ENCODE assay signal across 28 mouse cellular contexts in the genomic region with DNA sequence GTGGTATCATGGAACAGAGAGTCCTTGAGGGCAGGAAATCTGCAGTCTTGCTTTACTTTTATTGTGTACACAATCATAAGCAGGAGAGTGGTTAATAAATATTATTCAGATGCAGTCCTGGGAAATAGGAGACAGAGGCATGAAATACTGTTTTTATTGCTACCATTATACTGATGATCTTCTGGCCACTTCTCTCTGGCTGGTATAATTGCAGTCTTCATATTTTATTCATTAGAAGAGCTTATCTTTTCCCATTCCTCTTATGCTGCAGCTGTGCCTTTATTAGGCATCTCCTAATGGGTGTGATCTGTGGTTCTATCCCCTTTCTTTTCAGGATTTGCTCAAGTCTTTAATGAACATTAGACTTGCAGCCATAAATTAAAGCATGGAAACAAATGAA.
DNase-seq lines count a peak whose midpoint lies in the region; ATAC-seq lines count a peak whose summit lies in the region.
"Had no signal": no experiment of that assay in that cellular context is flagged by ENCODE, and none has a peak within 500 bp of the region (broad histone marks: within the 10 kb centered on the region; RNA-seq: fewer than 3 reads in every experiment).

No protein-coding gene starts in this region.

- H3K4me2 ChIP-seq in forebrain, embryonic 14.5 days (ENCODE audit: low read length), result no peak overlapping the region
- H3K4me2 ChIP-seq in forebrain, embryonic 11.5 days (ENCODE audit: low read depth, low read length, severe bottlenecking), result no peak overlapping the region
- H3K4me2 ChIP-seq in neural tube, embryonic 11.5 days (ENCODE audit: low read depth), result no peak overlapping the region
- no peak overlapping the region for H3K4me2 ChIP-seq in midbrain, embryonic 14.5 days (ENCODE audit: low read length)
- no peak overlapping the region for H3K4me2 ChIP-seq in neural tube, embryonic 14.5 days (ENCODE audit: low read depth, low read length)
- H3K4me2 ChIP-seq: embryonic facial prominence, embryonic 13.5 days; heart, embryonic 15.5 days; intestine, embryonic 15.5 days; liver, embryonic 15.5 days had no signal

- peak; percentile 42 for DNase-seq in forebrain, embryonic 14.5 days (ENCODE audit: low spot score)
- DNase-seq in forebrain, embryonic 11.5 days (ENCODE audit: low spot score), result no peak
- no peak for DNase-seq in neural tube, embryonic 11.5 days (ENCODE audit: low spot score)
- DNase-seq in neural tube, embryonic 10.5 days (ENCODE audit: extremely low spot score, low spot score), result no peak
- DNase-seq in midbrain, embryonic 14.5 days, result peak; percentile 41
- DNase-seq in cerebellum, adult 11 months, result no peak
- DNase-seq: adrenal gland, adult 2 months; cerebellum, adult 2 months; cerebellum, postnatal 25 days; embryo, embryonic 11 days; heart, postnatal 36 days; kidney, adult 8-10 months; kidney, postnatal 10 days; liver; lung, postnatal 4 days; thymus, adult 2 months; thymus, postnatal 4 days had no signal

- no peak overlapping the region for H3K4me3 ChIP-seq in forebrain, embryonic 14.5 days (ENCODE audit: low read depth, low read length)
- no peak overlapping the region for H3K4me3 ChIP-seq in forebrain, embryonic 11.5 days (ENCODE audit: low read depth, low read length)
- H3K4me3 ChIP-seq in neural tube, embryonic 11.5 days (ENCODE audit: low read depth, low read length), result no peak overlapping the region
- H3K4me3 ChIP-seq in midbrain, embryonic 14.5 days (replicated peaks; ENCODE audit: low read depth, low read length), result no peak overlapping the region
- no peak overlapping the region for H3K4me3 ChIP-seq in neural tube, embryonic 14.5 days (ENCODE audit: low read depth, low read length)
- H3K4me3 ChIP-seq: embryonic facial prominence, embryonic 13.5 days; erythroblast, embryonic 14.5 days; heart, embryonic 15.5 days; intestine, embryonic 15.5 days; limb, embryonic 10.5 days; liver, embryonic 15.5 days; myocyte had no signal

- H3K36me3 ChIP-seq in forebrain, embryonic 14.5 days (ENCODE audit: control insufficient read depth, insufficient read depth, low read length), result no peaks in the 10 kb centered on the region
- H3K36me3 ChIP-seq in forebrain, embryonic 11.5 days (ENCODE audit: control insufficient read depth, insufficient read depth, low read length), result no peaks in the 10 kb centered on the region
- no peaks in the 10 kb centered on the region for H3K36me3 ChIP-seq in neural tube, embryonic 11.5 days (ENCODE audit: control insufficient read depth, insufficient read depth, low read length)
- no peaks in the 10 kb centered on the region for H3K36me3 ChIP-seq in midbrain, embryonic 14.5 days (ENCODE audit: control insufficient read depth, insufficient read depth, low read length)
- H3K36me3 ChIP-seq in neural tube, embryonic 14.5 days (ENCODE audit: control insufficient read depth, insufficient read depth, low read length), result no peaks in the 10 kb centered on the region
- H3K36me3 ChIP-seq: embryonic facial prominence, embryonic 13.5 days; heart, embryonic 15.5 days; intestine, embryonic 15.5 days; limb, embryonic 10.5 days; liver, embryonic 15.5 days had no signal

- ATAC-seq in forebrain, embryonic 14.5 days, result peak; percentile 61; the same call in 1 of the 2 replicates
- ATAC-seq in forebrain, embryonic 11.5 days (replicated peaks; ENCODE audit: low FRiP score), result no peak
- peak; percentile 63 for ATAC-seq in neural tube, embryonic 11.5 days (ENCODE audit: insufficient read depth, low FRiP score, low TSS enrichment)
- ATAC-seq in midbrain, embryonic 14.5 days (ENCODE audit: low FRiP score, low TSS enrichment), result peak; percentile 40; the same call in 1 of the 2 replicates
- ATAC-seq in neural tube, embryonic 14.5 days (ENCODE audit: low read depth), result peak; percentile 86
- ATAC-seq in activated CD4-positive, CD25-positive, alpha-beta regulatory T cell, adult 4 months, result no peak
- ATAC-seq: CD4-positive, CD25-positive, alpha-beta regulatory T cell, adult 4 months; intestine, embryonic 15.5 days had no signal

- no peak overlapping the region for H3K27ac ChIP-seq in forebrain, embryonic 14.5 days (ENCODE audit: low read depth, low read length)
- no peak overlapping the region for H3K27ac ChIP-seq in forebrain, embryonic 11.5 days (ENCODE audit: low read depth, low read length)
- no peak overlapping the region for H3K27ac ChIP-seq in neural tube, embryonic 11.5 days (ENCODE audit: low read depth, low read length)
- no peak overlapping the region for H3K27ac ChIP-seq in midbrain, embryonic 14.5 days (replicated peaks; ENCODE audit: low read depth, low read length)
- no peak overlapping the region for H3K27ac ChIP-seq in neural tube, embryonic 14.5 days (ENCODE audit: low read depth, low read length)
- H3K27ac ChIP-seq: embryonic facial prominence, embryonic 13.5 days; heart, embryonic 15.5 days; intestine, embryonic 15.5 days; limb, embryonic 10.5 days; liver, embryonic 15.5 days; stomach, postnatal 0 days had no signal

- no peaks in the 10 kb centered on the region for H3K9me3 ChIP-seq in forebrain, embryonic 14.5 days (replicated peaks; ENCODE audit: control insufficient read depth, low read length)
- no peaks in the 10 kb centered on the region for H3K9me3 ChIP-seq in forebrain, embryonic 11.5 days (ENCODE audit: control insufficient read depth, low read length)
- no peaks in the 10 kb centered on the region for H3K9me3 ChIP-seq in neural tube, embryonic 11.5 days (ENCODE audit: control insufficient read depth, low read length)
- H3K9me3 ChIP-seq in midbrain, embryonic 14.5 days (ENCODE audit: control insufficient read depth, low read length), result no peaks in the 10 kb centered on the region
- H3K9me3 ChIP-seq in neural tube, embryonic 14.5 days (ENCODE audit: control insufficient read depth, low read length), result no peaks in the 10 kb centered on the region
- H3K9me3 ChIP-seq: embryonic facial prominence, embryonic 13.5 days; heart, embryonic 15.5 days; intestine, embryonic 15.5 days; limb, embryonic 10.5 days; liver, embryonic 15.5 days had no signal

- H3K9ac ChIP-seq in forebrain, embryonic 14.5 days (ENCODE audit: low read length), result no peak overlapping the region
- no peak overlapping the region for H3K9ac ChIP-seq in forebrain, embryonic 11.5 days (ENCODE audit: low read length)
- no peak overlapping the region for H3K9ac ChIP-seq in neural tube, embryonic 11.5 days (ENCODE audit: low read length)
- no peak overlapping the region for H3K9ac ChIP-seq in midbrain, embryonic 14.5 days (replicated peaks; ENCODE audit: low read length)
- H3K9ac ChIP-seq in neural tube, embryonic 14.5 days (replicated peaks; ENCODE audit: low read depth, low read length), result no peak overlapping the region
- H3K9ac ChIP-seq: embryonic facial prominence, embryonic 13.5 days; heart, embryonic 15.5 days; intestine, embryonic 15.5 days; liver, embryonic 15.5 days had no signal

- no peaks in the 10 kb centered on the region for H3K4me1 ChIP-seq in forebrain, embryonic 14.5 days (ENCODE audit: control insufficient read depth, insufficient read depth, low read length)
- H3K4me1 ChIP-seq in forebrain, embryonic 11.5 days (replicated peaks; ENCODE audit: control insufficient read depth, insufficient read depth, low read length), result no peaks in the 10 kb centered on the region
- no peaks in the 10 kb centered on the region for H3K4me1 ChIP-seq in neural tube, embryonic 11.5 days (ENCODE audit: control insufficient read depth, insufficient read depth, low read length)
- no peaks in the 10 kb centered on the region for H3K4me1 ChIP-seq in midbrain, embryonic 14.5 days (ENCODE audit: control insufficient read depth, insufficient read depth, low read length)
- H3K4me1 ChIP-seq in neural tube, embryonic 14.5 days (ENCODE audit: control insufficient read depth, insufficient read depth, low read length), result no peaks in the 10 kb centered on the region
- H3K4me1 ChIP-seq: embryonic facial prominence, embryonic 13.5 days; heart, embryonic 15.5 days; intestine, embryonic 15.5 days; limb, embryonic 10.5 days; liver, embryonic 15.5 days had no signal

- H3K27me3 ChIP-seq in forebrain, embryonic 14.5 days (replicated peaks; ENCODE audit: control insufficient read depth, insufficient read depth, low read length), result no peaks in the 10 kb centered on the region
- no peaks in the 10 kb centered on the region for H3K27me3 ChIP-seq in forebrain, embryonic 11.5 days (ENCODE audit: control insufficient read depth, insufficient read depth, low read length)
- no peaks in the 10 kb centered on the region for H3K27me3 ChIP-seq in neural tube, embryonic 11.5 days (ENCODE audit: control insufficient read depth, insufficient read depth, low read length)
- H3K27me3 ChIP-seq in midbrain, embryonic 14.5 days (ENCODE audit: control insufficient read depth, insufficient read depth, low read length), result no peaks in the 10 kb centered on the region
- no peaks in the 10 kb centered on the region for H3K27me3 ChIP-seq in neural tube, embryonic 14.5 days (ENCODE audit: control insufficient read depth, insufficient read depth, low read length)
- H3K27me3 ChIP-seq: embryonic facial prominence, embryonic 13.5 days; heart, embryonic 15.5 days; intestine, embryonic 15.5 days; liver, embryonic 15.5 days had no signal

Comparison
In these comparisons a context has a peak if more than half of its experiments do, and no peak if none do; other contexts are left out.
1. ATAC-seq: peak in forebrain, embryonic 14.5 days (single experiment), neural tube, embryonic 11.5 days (single experiment), midbrain, embryonic 14.5 days (single experiment) and neural tube, embryonic 14.5 days (single experiment); none in forebrain, embryonic 11.5 days (single experiment) and activated CD4-positive, CD25-positive, alpha-beta regulatory T cell, adult 4 months (single experiment).
2. DNase-seq: peak in forebrain, embryonic 14.5 days (single experiment) and midbrain, embryonic 14.5 days (single experiment); none in forebrain, embryonic 11.5 days (single experiment), neural tube, embryonic 11.5 days (single experiment), neural tube, embryonic 10.5 days (single experiment) and cerebellum, adult 11 months (single experiment).